Mouse (Mus musculus) thymus, adult 2 months (tissue): ENCODE results near the gene Coq10a.

Experiments
- CTCF ChIP-seq: fragments of 200-500 bp; IDR thresholded peaks from 2 replicates; pipeline ENCODE4 v1.5.1; 2012; ENCODE audit warnings: mild to moderate bottlenecking, control low read depth, low read length, moderate library complexity, borderline replicate concordance; ENCODE audit not compliant: control insufficient read depth, poor library complexity, insufficient read depth; ENCODE audit errors: extremely low read depth
- POLR2A ChIP-seq: fragments of 200-500 bp; IDR thresholded peaks from 2 replicates; pipeline ENCODE4 v1.6.1; 2012; ENCODE audit warnings: mild to moderate bottlenecking, low read length, control low read depth, moderate library complexity; ENCODE audit not compliant: control insufficient read depth, poor library complexity, insufficient read depth; ENCODE audit errors: extremely low read depth

- TF ChIP-seq CTCF (no peak), POLR2A (no peak)
Measured at GRCm38 (mm10) chr10:128372989-128373748, 4.4 kb upstream of the Coq10a start.
